Mouse (Mus musculus) layer of hippocampus, adult 2 months (tissue): ENCODE results near the gene Cdkn2aip. TPM values are rescaled to one million over a fixed set of nuclear protein-coding genes. Genes with fewer than 3 reads are reported as not detected.

ENCODE experiments used
- DNase-seq, 2 experiments: peaks; one replicate each; pipeline ENCODE4 v3.0.0; 2022; ENCODE audit warnings: low spot score in 2 of 2
- H3K27ac ChIP-seq: fragments of 200-600 bp; 2 replicates; pipeline ENCODE4 v1.8.1; 2022
- H3K4me3 ChIP-seq: fragments of 200-600 bp; 2 replicates; pipeline ENCODE4 v1.8.1; 2022; ENCODE audit warnings: mild to moderate bottlenecking
- CTCF ChIP-seq: fragments of 200-600 bp; conservative IDR thresholded peaks from 2 replicates; pipeline ENCODE4 v1.8.1; 2022; ENCODE audit warnings: antibody characterized with exemption, mild to moderate bottlenecking, moderate library complexity
- long read RNA-seq, 2 experiments: library from polyadenylated mRNA; stranded (forward); transcript quantifications; one replicate each; pipeline ENCODE4 v2.0.0; 2021; ENCODE audit warnings: borderline mapping rate in 2 of 2
- total RNA-seq, 2 experiments: library from RNA; stranded (reverse); gene quantifications; 2 replicates each; pipeline ENCODE4 v1.2.3; 2021

The Cdkn2aip gene
- total RNA-seq = 10 to 100 TPM; 14.3 to 17.2 TPM
- long read RNA-seq, experiment 1, transcript Cdkn2aip-202 (3 exons, 3,393 nt) = major isoform, 6 of 15 reads
- long read RNA-seq, experiment 1, partial matches to known transcripts = 1 of 15 reads
- long read RNA-seq, experiment 1, other reads (novel, unspliced or antisense) = 0 of 15 reads
- long read RNA-seq, experiment 2, transcript Cdkn2aip-202 (3 exons, 3,393 nt) = major isoform, 16 of 35 reads
- long read RNA-seq, experiment 2, transcript Cdkn2aip-201 (3 exons, 3,464 nt) = minor isoform, 14 of 35 reads
- long read RNA-seq, experiment 2, partial matches to known transcripts = 0 of 35 reads
- long read RNA-seq, experiment 2, other reads (novel, unspliced or antisense) = 5 of 35 reads

DNA sequence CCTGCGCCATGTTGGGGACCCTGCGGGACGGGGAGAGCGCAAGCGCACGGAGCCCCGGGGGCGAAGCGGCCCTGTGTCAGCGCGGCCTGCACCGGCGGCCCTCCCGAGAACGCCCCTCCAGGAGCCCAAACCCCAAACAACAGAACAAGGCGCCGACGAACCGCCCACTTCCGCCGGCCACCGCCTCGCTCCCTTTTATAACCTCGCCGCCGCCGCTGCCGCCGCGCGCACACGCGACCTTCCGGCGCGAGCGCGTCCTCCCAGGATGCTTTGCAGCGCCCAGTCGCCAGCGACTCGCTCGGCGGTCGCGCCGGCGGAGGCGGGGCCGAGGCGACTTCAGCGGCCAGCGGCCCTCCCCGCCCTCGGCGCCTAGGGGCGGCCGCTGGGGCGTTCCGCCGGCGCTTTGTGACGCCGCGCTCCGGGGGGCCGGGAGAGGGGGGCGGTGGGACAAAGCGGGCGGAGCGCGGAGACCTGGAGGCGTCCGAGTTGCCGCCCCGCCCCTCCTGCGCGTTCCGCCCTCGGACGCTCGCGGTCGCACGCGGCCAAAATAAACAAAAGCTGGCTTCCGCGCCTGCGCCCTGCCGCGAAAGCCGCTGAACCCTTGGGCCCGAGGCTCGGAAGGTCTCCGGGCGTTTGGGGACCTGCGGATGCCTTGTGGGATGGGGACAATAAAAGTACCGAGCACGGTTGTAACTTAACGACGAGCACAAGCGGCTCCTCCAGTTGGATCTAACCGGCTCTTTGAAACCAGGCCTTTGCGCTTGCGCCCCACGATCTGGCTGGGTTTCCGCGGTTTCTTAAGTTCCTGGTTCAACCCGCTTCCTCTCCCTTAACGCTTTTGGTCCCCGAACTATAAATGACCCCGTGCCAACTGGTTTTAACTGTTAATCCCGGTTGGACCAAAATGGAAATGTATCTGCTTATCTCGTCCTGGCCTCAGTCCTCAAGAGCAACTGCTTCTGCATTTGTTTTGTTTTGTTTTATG, at the start of gene Cdkn2aip:
TSS of gene Cdkn2aip (minus strand) at position 172 of the 985 bp plus-strand sequence.
- TF ChIP-seq CTCF = no peak
- DNase-seq = peak; percentile 91 to 93
- Histone ChIP-seq H3K4me3 (peak within 1 kb of the TSS; percentile 77), H3K27ac (peak within 1 kb of the TSS; percentile 99)

DNA sequence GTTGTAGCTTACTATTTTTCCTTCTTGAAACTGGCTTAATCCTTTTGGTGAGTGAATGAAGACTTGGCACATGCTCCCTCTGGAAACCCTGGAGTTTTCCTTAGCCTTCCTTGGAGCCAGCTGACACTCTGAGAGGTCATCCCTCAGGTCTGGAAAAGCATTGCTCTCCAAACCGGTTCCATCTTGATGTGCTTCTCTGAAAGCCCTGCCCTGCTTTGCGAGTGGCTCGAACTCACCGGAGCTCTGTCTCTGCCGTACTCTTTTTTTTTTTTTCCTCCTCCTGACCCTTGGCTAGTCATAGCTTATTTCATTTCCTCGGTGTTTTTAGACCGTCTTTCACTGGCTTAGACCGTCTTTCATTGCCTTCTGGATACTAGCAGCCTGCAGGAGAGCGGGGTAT, 49.5 kb upstream of the Cdkn2aip start:
- Histone ChIP-seq H3K4me3 (no peak overlapping the region; the same call in 1 of the 2 replicates), H3K27ac (no peak overlapping the region)
- DNase-seq = no peak
- no peak for TF ChIP-seq CTCF

DNA sequence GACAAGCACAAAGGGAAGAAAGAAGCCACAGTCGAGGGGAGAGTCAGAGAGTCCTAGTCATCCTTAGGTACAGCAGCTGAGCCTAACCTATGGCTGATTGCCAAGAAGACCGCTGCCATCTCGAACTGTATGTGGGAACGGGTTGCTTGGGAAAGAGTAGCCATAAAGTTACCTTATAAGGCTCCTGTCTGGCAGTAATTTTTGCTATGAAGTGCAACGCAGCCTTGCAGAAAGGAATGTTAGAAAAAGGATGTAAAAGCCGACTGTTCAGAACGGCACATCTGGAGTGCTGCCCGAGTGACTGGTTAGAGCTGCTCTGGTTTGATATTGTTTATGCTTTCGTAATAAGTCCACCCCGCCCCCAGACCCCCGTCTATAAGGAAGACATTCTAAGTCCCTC, 47.0 kb upstream of the Cdkn2aip start:
- no peak overlapping the region for H3K4me3 ChIP-seq
- no peak for TF ChIP-seq CTCF
- H3K27ac ChIP-seq = no peak overlapping the region
- no peak for DNase-seq

DNA sequence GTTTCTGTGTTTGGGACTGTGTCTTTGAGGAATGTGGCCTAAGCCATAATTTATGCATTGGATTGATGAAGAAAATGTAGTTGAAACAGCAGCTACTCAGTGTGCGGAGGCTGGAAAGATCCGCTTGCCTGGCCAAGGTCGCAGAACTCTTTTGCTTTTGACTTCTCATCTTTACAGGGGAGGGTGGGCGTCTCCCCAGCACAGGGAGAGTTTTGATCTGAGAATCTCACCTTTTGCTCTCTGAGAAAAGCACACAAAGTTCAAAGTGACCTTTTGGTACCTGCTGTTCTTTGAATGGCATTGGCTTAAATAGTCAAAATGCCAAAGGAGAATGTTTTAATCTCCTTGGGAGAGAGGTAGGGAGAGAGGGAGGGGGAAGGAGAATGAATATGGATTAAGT, 46.5 kb upstream of the Cdkn2aip start:
- no peak overlapping the region for H3K27ac ChIP-seq
- no peak overlapping the region for H3K4me3 ChIP-seq
- no peak for DNase-seq
- no peak for TF ChIP-seq CTCF

DNA sequence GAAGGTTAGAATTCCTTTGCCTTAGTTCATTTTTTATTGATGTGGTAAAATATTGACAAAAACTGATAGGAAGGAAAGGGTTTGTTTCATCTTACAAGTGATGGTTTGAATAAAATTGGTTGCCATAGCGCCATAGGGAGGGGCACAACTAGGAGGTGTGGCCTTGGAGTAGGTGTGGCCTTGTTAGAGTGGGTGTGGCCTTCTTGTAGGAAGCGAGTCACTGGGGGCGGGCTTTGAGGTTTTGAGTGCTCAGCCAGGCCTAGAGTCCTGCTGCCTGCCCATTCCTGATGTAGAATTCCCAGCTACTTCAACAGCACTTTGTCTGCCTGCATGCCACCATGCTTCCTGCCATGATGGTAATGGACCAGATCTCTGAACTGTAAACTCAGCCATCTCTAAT, 39.4 kb upstream of the Cdkn2aip start:
- no peak overlapping the region for H3K4me3 ChIP-seq
- H3K27ac ChIP-seq = no peak overlapping the region
- TF ChIP-seq CTCF = no peak
- DNase-seq = no peak

DNA sequence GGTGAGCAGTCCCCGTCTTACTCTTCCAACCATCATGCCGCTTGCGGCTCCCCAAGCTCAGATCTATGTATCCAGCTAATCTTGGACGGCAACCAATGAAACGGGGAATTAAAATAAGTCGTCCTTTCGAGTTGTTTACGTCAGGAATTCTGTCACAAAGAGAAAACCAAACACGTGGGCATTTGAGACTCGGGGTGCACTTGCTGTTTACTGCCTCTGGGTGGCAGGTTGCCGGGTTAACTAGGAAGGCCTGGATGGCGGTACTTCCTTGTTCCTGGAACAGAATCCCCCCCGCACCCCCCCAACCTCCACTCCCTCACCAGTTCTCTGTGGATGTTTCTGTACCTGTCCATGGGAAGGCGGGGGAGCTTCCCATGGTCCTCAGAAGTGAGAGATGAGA, 36.4 kb upstream of the Cdkn2aip start:
- Histone ChIP-seq H3K4me3 (no peak overlapping the region), H3K27ac (no peak overlapping the region)
- peak; percentile 56 for TF ChIP-seq CTCF
- no peak for DNase-seq

DNA sequence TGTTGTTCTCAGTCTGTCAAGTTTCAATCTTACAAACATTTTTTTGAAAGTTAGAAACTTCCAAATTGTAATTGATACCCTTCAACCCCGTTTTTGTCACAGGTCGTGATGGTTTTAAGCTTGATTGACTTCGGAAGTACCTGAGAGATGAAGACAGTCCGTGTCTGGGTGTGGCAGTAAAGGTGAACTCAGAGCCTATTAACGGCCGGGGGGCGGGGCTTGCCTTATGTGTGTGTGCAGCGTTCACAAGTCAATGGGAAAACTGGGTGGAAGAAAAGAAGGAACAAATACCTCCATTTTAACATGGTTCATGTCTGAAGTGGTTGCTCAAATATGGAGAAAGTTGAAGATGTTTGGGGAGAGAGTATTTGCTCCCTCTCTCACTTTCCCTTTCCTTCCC, 35.8 kb upstream of the Cdkn2aip start:
- no peak overlapping the region for H3K4me3 ChIP-seq
- no peak for DNase-seq
- H3K27ac ChIP-seq = no peak overlapping the region
- no peak for TF ChIP-seq CTCF

DNA sequence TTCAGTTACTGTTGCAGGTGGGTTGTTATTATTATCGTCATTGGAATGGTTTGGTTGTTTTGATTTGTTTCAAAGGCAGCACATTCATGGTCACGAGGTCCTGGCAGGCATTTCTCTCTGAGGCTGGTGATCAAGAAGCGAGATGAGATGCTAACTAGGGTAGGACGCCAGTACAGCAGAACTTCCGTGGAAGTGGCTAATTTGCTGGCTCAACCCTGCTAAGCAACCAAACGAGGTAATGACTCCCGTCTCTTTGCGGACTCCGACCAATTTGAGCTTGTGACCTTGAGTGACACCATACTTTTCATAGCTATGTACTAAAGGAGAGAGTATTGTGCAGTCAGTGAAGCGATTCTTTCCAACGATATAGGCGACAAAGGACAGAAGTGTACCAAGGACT, 32.6 kb upstream of the Cdkn2aip start:
- TF ChIP-seq CTCF = no peak
- H3K27ac ChIP-seq = no peak overlapping the region
- DNase-seq = no peak
- no peak overlapping the region for H3K4me3 ChIP-seq

DNA sequence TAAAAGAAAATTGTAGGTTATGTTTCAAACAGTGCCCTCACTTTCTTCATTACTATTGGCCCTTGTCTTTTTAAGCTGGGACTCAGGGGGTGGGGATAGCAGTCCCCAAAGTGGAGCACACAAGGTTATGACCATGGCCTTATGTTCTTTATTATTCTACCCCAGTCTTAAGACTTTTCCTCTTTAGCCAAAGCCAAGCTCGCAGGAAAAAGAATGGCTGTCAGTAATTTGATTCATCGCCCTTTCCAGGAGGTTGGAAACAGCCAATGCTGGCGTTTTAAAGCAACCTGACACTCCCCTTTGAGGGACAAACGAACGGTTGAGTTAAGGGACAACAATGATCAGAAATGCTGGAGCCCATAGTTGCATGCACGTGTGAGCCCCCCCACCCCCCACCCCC, 32.1 kb upstream of the Cdkn2aip start:
- Histone ChIP-seq H3K27ac (no peak overlapping the region), H3K4me3 (no peak overlapping the region)
- no peak for TF ChIP-seq CTCF
- DNase-seq = no peak

DNA sequence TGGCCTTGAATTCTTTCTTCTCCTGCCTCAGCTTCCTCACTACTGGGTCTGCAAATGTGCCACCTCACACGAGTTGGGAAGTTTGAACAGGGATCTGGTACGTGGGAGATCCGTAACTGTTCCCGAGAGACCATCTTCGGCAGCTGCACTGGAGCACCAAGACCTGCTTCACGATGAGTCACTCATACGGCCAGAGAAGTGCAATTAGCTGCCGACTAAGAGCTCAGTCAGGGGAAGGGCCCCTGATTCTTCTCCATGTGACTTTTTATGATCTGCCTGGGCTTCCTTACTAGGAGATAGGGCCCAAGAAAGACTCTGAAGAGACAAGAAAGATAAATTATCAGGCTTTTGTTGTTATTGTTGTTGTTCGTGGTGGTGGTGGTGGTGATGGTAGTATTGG, 31.1 kb upstream of the Cdkn2aip start:
- no peak for DNase-seq
- no peak overlapping the region for H3K27ac ChIP-seq
- no peak overlapping the region for H3K4me3 ChIP-seq
- no peak for TF ChIP-seq CTCF

DNA sequence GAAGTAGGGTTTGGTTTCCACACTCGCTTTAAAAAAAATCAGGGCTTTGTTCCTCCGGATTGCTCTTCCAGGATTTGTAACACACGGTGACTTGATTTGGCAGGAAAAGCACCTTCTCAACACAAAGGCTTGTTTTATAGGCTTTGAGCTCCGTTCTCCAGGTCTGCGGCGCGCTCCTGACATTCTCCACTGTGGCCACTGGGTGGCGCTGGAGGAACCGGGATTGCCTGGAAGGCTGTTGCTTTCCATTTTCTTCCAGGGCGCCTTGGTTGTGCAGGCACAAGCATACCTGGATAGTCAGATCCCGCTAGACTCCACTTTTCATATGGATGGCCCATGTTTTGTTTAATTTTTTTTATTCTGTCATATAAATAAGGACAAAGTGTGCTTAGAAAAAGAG, 29.7 kb upstream of the Cdkn2aip start:
- no peak overlapping the region for H3K27ac ChIP-seq
- TF ChIP-seq CTCF = peak; percentile 100
- no peak overlapping the region for H3K4me3 ChIP-seq
- DNase-seq = peak; percentile 77 to 93

DNA sequence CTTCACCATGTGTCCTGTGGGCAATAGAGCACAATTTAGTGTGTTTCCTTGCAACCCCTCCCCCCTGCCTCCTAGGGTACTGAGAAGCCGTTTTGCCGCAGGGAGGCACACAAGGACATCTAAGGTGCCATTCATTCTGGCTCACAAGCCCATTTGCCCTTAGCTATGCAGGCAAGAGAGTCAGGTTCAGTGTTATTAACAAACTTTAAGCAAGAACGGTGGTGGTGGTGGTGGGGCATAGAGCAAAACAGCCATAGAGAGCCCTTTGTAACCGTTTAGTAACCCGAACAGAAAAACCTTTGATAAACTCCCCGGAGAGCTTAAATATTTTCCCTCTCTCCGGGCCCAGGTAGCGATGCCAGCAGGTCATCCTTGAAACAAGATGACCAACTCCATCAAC, 29.3 kb upstream of the Cdkn2aip start:
- no peak for TF ChIP-seq CTCF
- H3K4me3 ChIP-seq = no peak overlapping the region
- DNase-seq = no peak
- H3K27ac ChIP-seq = no peak overlapping the region

DNA sequence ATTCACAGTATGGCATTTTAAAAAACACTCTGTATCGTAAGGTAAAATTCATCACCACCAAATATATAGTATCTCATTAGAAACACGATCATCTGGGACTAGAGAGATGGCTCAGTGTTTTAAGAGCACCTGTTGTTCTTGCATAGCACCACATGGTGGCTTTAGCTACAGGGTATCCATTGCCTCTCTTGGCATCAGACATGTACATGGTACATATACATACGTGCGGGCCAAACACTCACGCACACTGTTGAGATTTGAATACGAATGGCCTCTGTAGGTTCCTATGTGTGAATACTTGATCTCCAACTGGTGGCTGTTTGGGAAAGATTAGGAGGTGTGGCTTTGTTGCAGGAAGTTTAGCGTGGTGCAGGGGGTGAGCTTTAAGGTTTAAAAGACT, 28.6 kb upstream of the Cdkn2aip start:
- H3K27ac ChIP-seq = no peak overlapping the region
- TF ChIP-seq CTCF = no peak
- no peak overlapping the region for H3K4me3 ChIP-seq
- DNase-seq = no peak

DNA sequence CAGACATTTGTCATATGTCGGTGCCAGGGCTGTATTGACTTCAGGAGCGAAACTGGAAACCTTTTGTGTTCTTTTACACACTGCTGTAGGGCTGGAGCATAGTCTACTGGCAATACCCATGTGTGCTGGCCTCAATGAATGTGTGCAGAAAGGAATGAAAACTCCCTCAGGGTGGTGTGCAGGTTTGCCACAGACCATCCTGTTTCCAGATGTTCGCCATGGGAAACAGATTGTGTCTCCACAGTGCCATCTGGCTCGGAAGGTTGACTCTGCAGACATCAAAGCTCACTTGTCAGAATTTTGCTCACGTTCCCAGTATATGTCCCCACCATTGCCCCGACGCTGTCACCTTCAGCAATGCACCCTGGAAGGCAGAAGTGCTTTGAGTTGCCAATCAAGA, 23.4 kb upstream of the Cdkn2aip start:
- no peak for DNase-seq
- H3K4me3 ChIP-seq = no peak overlapping the region
- TF ChIP-seq CTCF = no peak
- H3K27ac ChIP-seq = no peak overlapping the region
